Mouse (Mus musculus): ENCODE results near the gene Ccdc159.

Ccdc159 gene

GRCm38 (mm10) chr9:21962010-21962409, 34.7 kb downstream of the Ccdc159 start:
- no peak for DNase-seq (ENCODE audit: low spot score)

- DNase-seq (ENCODE audit: low spot score): peak; percentile 85
These were observed 35.3 kb downstream of the Ccdc159 start for GRCm38 (mm10) chr9:21962416-21963059.

GRCm38 (mm10) chr9:21963417-21963816, 36.1 kb downstream of the Ccdc159 start, which contains the start of gene Epor:
Gene Epor (minus strand): TSS chr9:21963506.
- DNase-seq (ENCODE audit: low spot score): peak; percentile 53

- no peak for DNase-seq (ENCODE audit: low spot score)
These were observed 41.6 kb downstream of the Ccdc159 start for GRCm38 (mm10) chr9:21968883-21969282.

GRCm38 (mm10) chr9:21969304-21969703, 42.0 kb downstream of the Ccdc159 start:
- DNase-seq (ENCODE audit: low spot score): no peak

- no peak for DNase-seq (ENCODE audit: low spot score)
These were observed 49.4 kb downstream of the Ccdc159 start for GRCm38 (mm10) chr9:21976626-21977175.

GRCm38 (mm10) chr9:21977331-21977730, 50.1 kb downstream of the Ccdc159 start:
- no peak for DNase-seq (ENCODE audit: low spot score)

GRCm38 (mm10) chr9:21977972-21978371, 50.7 kb downstream of the Ccdc159 start:
- no peak for DNase-seq (ENCODE audit: low spot score)

- no peak for DNase-seq (ENCODE audit: low spot score)
These were observed 51.3 kb downstream of the Ccdc159 start for GRCm38 (mm10) chr9:21978398-21979128.

GRCm38 (mm10) chr9:21983911-21984310, 56.6 kb downstream of the Ccdc159 start:
- no peak for DNase-seq (ENCODE audit: low spot score)

Data from embryo, embryonic 10.5 days (tissue).